Mouse (Mus musculus) lung, embryonic 16.5 days (tissue): ENCODE data around the gene Dtx3l. TPM values are rescaled to one million over a fixed set of nuclear protein-coding genes. Genes with fewer than 3 reads are reported as not detected.

ENCODE experiments used
- ATAC-seq: fragments of 200-750 bp; cut with Nextera tagmentation; 2 replicates; pipeline ENCODE4 v1.8.0; 2017; ENCODE audit warnings: low read depth, mild to moderate bottlenecking, moderate library complexity
- H3K27ac ChIP-seq: fragments of 300-500 bp; sonication (generic); 2 replicates; pipeline ENCODE4 v1.5.1; 2014; ENCODE audit warnings: mild to moderate bottlenecking, control low read depth, low read length
- H3K27me3 ChIP-seq: fragments of 300-500 bp; sonication (generic); 2 replicates; pipeline ENCODE4 v1.6.1; 2014; ENCODE audit warnings: low read depth, low read length, mixed read lengths; ENCODE audit not compliant: control insufficient read depth, insufficient read depth
- H3K36me3 ChIP-seq: fragments of 300-500 bp; sonication (generic); 2 replicates; pipeline ENCODE4 v1.6.1; 2014; ENCODE audit warnings: low read length; ENCODE audit not compliant: control insufficient read depth, insufficient read depth
- H3K4me1 ChIP-seq: fragments of 300-500 bp; sonication (generic); replicated peaks from 2 replicates; pipeline ENCODE4 v1.6.1; 2014; ENCODE audit warnings: low read length, mixed read lengths; ENCODE audit not compliant: control insufficient read depth, insufficient read depth
- H3K4me2 ChIP-seq: fragments of 300-500 bp; sonication (generic); 2 replicates; pipeline ENCODE4 v1.6.1; 2014; ENCODE audit warnings: low read depth, low read length, control low read depth
- H3K4me3 ChIP-seq: fragments of 300-500 bp; sonication (generic); 2 replicates; pipeline ENCODE4 v1.5.1; 2014; ENCODE audit warnings: mild to moderate bottlenecking, low read length, control low read depth
- H3K9ac ChIP-seq: fragments of 300-500 bp; sonication (generic); 2 replicates; pipeline ENCODE4 v1.6.1; 2014; ENCODE audit warnings: low read length, control low read depth
- H3K9me3 ChIP-seq: fragments of 300-500 bp; sonication (generic); 2 replicates; pipeline ENCODE4 v1.6.1; 2016; ENCODE audit warnings: low read length; ENCODE audit not compliant: control insufficient read depth
- WGBS: fragments of 180-500 bp; shearing (Covaris S2); extraction: QIAGEN DNeasy Blood & Tissue Kit; methylation state at CpG from one replicate; pipeline ENCODE4 v1.1.7; 2014; 5-methylcytosine and 5-hydroxymethylcytosine counted together
- polyA plus RNA-seq: library from polyadenylated mRNA; unstranded; fragments of >200 nt; fragmentation: Nextera tagmentation; extraction: Ambion mirVana; gene quantifications from 2 replicates; pipeline ENCODE4 v1.2.1, GENCODE M21; 2015

Dtx3l gene
- polyA plus RNA-seq, 1 experiment from 2014 or later, result 7.0 TPM

DNA sequence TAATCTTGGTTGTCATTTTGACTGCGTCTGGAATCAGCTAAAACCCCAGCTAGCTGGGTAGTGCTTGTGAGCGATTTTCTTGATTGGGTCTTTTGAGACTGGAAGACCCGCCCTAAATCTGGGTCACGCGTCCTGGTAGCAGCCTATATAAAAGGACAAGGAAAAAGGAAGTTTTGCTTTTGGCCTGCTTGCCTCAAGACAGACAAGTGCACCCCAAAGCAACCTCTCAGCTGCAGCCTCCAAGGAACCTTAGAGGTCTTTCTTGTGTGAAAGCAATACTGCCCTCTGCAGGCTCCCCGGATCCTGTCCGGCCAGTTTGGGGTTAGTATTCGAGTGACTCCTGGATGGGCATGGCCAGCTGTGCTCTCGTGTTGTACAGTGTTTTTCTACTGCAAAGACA lies 739 bp upstream of the Dtx3l start:
- Histone ChIP-seq H3K9me3 (no peaks in the 10 kb centered on the region), H3K4me3 (peak overlapping the region; percentile 81), H3K9ac (peak overlapping the region; percentile 84; the same call in 1 of the 2 replicates), H3K4me1 (peaks cover 3% of the 10 kb centered on the region), H3K36me3 (peaks cover 3% of the 10 kb centered on the region; the same call in 1 of the 2 replicates), H3K27me3 (no peaks in the 10 kb centered on the region), H3K27ac (no peak overlapping the region), H3K4me2 (peak overlapping the region; percentile 94)
- WGBS, result 13% methylated on average over 9 of the region's 9 CpGs
- peak; percentile 75 for ATAC-seq

DNA sequence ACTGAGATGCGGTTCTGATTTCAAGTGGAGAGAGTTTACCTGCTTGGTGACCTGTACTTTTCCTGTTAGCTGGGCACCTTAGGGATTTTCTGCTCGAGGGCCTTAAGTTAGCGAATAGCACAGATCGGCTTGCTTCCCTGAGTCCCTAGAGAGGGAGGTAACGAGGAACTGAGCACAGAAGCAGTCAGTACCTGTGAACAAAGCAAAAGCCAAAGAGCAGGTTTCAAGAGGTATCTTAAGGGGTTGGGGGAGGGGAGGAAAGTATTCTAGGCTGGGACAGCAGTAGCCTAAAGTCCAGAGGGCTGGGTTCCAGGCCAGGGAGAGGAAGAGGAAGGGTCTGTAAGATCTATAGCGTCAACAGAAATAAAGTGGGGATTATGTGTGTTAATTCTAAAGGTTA lies 310 bp upstream of the Dtx3l start:
- peak overlapping the region; percentile 68; the same call in 1 of the 2 replicates for H3K27ac ChIP-seq

DNA sequence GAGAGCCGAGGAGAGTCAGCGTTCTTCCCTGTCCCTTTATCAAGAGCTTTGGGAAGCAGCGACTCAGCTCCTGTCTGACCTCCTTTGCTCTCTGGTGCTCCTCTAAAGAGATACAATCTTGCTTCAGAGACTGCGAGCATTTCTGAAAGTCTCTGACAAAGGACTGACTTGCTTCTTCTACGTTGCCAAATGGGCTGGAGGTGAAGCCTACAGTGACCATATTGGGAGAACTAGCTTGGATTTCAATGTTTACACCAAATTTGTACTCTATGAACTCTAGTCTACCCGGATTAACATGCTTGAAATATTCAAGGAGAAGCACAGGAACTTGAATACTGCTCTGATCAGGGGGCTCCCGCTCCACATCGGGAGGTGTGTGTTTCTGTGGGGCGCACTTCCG lies 5.8 kb downstream of the Dtx3l start:
- 69% methylated on average over 10 of the region's 10 CpGs for WGBS
- Histone ChIP-seq H3K9me3 (no peaks in the 10 kb centered on the region), H3K36me3 (no peaks in the 10 kb centered on the region), H3K4me1 (no peaks in the 10 kb centered on the region; the same call in 1 of the 2 replicates), H3K4me3 (no peak overlapping the region), H3K4me2 (no peak overlapping the region), H3K27me3 (no peaks in the 10 kb centered on the region), H3K9ac (no peak overlapping the region), H3K27ac (no peak overlapping the region)
- ATAC-seq, result no peak

More for the DNA sequence above, 310 bp upstream of the Dtx3l start:
- WGBS, result 4% methylated on average over 6 of the region's 6 CpGs
- ATAC-seq, result peak; percentile 56
- Histone ChIP-seq H3K9me3 (no peaks in the 10 kb centered on the region), H3K4me3 (peak overlapping the region; percentile 81), H3K36me3 (peaks cover 3% of the 10 kb centered on the region; the same call in 1 of the 2 replicates), H3K27me3 (no peaks in the 10 kb centered on the region), H3K4me1 (peaks cover 3% of the 10 kb centered on the region), H3K9ac (peak overlapping the region; percentile 84), H3K4me2 (peak overlapping the region; percentile 94)

DNA sequence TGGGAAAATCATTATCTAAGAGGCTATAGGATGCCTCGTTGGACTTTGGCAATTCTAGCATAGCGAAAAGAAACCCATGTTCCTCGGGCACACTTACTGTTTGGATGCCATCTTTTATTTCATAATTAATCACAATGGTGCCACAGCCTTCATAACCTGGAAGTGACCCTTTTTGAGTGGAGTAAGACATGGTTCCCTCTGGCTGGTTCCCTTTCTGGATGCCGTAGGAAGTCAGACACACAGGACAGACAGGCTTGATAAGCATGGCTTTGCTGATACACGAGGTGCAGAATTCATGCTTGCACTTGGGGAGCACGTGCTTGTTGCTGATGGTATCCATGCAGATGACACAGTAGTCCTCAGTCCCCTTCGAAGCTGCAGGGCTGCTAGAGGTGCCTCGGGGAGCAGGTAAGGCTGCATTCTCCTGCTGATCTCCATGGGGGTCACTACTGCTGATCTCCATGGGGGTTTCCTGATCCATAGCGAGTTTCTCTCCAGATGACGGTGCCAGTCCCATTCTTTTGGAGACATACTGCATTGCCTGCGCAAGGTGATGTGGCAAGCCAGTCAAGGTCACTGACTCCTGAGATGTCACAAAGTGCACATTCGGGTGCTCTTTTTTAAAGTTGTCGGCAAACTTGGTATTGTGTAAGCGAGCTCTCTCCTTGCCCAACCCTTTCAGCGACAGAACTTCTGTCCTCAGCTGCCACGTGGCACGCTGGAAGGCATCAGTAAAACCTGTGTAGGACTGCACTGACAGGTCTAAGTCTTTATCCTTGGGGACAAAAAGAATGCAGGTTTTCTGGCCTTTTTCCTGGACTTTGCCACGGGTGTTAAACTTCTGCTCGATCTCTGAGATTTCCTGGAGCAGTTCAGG lies 6.5 kb downstream of the Dtx3l start:
- no peak overlapping the region for H3K9ac ChIP-seq
- no peak overlapping the region for H3K27ac ChIP-seq
- 80% methylated on average over 19 of the region's 19 CpGs for WGBS
- H3K9me3 ChIP-seq, result no peaks in the 10 kb centered on the region
- H3K27me3 ChIP-seq, result no peaks in the 10 kb centered on the region
- H3K36me3 ChIP-seq, result no peaks in the 10 kb centered on the region
- H3K4me1 ChIP-seq, result no peaks in the 10 kb centered on the region; the same call in 1 of the 2 replicates
- H3K4me3 ChIP-seq, result no peak overlapping the region
- ATAC-seq, result no peak
- H3K4me2 ChIP-seq, result no peak overlapping the region

DNA sequence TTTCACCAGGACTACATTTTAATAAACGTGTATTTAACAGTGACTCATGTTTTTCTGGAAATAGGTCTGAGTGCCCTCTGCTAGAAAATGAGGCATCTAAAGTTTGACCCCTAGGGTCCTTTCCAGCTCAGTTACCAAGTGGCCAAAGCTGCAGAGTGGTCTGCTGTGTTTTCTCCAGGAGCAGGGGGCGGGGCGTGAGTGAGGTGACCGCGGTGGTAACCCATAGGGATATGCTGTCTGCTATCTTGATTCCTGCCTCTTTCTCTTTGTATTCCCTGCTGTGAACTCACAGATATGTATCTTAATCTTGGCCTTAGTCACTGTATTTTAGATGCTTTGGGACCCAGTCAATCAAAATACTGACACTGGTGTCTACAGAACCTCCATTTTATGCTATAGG lies 14.6 kb downstream of the Dtx3l start:
- H3K36me3 ChIP-seq, result no peaks in the 10 kb centered on the region
- H3K4me1 ChIP-seq, result no peaks in the 10 kb centered on the region
- H3K4me2 ChIP-seq, result no peak overlapping the region
- H3K27me3 ChIP-seq, result no peaks in the 10 kb centered on the region
- H3K9me3 ChIP-seq, result no peaks in the 10 kb centered on the region
- no peak overlapping the region for H3K27ac ChIP-seq
- H3K4me3 ChIP-seq, result no peak overlapping the region
- no peak overlapping the region for H3K9ac ChIP-seq
- ATAC-seq, result no peak
- 75% methylated on average over 5 of the region's 5 CpGs for WGBS

DNA sequence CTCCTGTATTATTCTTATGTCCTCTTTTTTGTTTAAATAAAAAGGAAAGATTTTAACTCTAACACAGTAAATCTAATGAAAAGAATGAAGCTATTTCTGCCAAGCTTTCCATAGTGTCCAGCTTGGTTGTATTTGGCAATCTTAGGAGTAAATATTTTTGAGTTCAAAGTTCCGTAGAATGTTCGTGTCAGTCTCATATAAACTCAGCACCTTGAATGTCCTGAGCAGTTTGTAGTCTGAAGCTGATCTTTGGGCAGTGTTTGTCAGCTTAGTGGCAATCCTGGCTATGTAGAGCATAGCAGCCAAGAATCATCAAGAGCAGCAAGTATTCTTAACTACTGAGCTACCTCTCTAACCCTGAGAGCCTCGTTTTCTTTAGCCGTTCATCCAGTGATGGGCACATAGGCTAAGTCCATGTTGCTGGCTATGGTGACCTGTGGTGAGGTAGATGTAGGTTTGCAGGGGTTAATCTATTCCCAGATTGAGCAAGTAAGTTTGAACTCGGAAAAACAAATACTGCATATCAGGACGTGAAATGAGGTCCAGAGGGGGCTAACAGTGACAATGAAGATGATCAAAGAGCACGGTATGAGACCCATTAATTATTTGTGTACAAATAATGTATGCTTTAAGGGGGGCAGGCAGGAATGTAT lies 15.3 kb downstream of the Dtx3l start:
- 62% methylated on average over 7 of the region's 7 CpGs for WGBS
- ATAC-seq, result no peak
- Histone ChIP-seq H3K9ac (no peak overlapping the region), H3K9me3 (no peaks in the 10 kb centered on the region), H3K4me3 (no peak overlapping the region), H3K27me3 (no peaks in the 10 kb centered on the region), H3K36me3 (no peaks in the 10 kb centered on the region), H3K4me2 (no peak overlapping the region), H3K4me1 (no peaks in the 10 kb centered on the region), H3K27ac (no peak overlapping the region)

DNA sequence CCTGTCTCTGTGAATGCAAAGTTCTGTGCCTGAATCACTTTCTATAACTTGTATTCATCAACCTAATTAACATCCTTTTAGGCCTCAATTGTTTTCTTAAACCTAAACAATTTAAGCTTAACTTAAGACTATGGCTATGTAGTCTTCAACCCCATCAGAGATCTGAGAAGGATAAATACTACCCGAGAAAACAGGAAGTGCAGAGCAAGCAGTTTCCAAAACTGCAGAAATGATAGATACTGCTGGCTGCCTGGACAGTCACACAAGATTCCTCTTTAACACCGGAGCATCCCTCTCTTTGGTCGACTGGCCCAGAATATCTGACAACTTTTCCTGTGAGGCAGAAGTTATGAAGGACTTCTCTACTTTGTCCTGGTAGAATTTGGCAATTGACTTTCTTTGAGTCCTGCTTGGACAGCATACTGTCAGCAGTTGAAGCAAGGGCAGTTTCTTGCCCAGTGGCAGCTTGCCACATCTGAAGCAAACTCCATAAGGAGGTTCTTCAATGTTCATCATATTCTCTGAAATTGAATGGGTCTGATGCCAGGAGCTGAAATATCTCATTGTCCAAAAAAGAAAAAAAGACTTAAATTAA lies 16.6 kb downstream of the Dtx3l start:
- Histone ChIP-seq H3K4me1 (no peaks in the 10 kb centered on the region), H3K9ac (no peak overlapping the region), H3K36me3 (no peaks in the 10 kb centered on the region), H3K27me3 (no peaks in the 10 kb centered on the region), H3K27ac (no peak overlapping the region), H3K4me3 (no peak overlapping the region), H3K9me3 (no peaks in the 10 kb centered on the region), H3K4me2 (no peak overlapping the region)
- no peak for ATAC-seq
- 72% methylated on average over 3 of the region's 3 CpGs for WGBS

DNA sequence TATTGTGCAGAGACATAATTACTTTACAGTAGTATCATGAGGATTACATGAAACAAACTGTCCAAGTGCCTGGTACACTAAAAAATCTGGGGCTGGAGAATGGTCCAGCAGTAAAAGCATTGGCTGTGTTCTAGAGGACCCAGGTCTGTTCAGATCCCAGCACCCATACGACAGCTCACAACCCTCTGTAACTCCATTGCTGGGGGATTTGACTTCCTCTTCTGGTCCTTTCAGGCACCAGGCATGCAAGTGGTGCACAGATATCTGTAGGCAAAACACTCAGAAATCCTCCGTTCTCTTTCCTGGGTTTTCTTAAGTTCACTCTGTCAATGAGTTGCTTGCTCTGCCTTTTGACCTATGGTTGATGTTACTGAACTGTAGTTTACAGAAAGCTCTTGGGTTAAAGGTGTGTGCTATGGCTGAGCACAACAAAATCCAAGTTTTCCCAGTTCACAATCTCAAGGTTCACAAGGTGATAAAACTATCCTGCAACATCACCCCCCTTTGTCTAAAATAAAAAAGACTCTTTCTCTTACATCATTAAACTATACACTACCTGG lies 17.2 kb downstream of the Dtx3l start:
- WGBS, result 73% methylated on average over 2 of the region's 2 CpGs

More for the DNA sequence above, 17.2 kb downstream of the Dtx3l start:
- Histone ChIP-seq H3K4me2 (no peak overlapping the region), H3K9me3 (no peaks in the 10 kb centered on the region), H3K9ac (no peak overlapping the region), H3K4me3 (no peak overlapping the region), H3K27me3 (no peaks in the 10 kb centered on the region), H3K36me3 (no peaks in the 10 kb centered on the region), H3K27ac (no peak overlapping the region), H3K4me1 (no peaks in the 10 kb centered on the region)
- no peak for ATAC-seq
